Mouse (Mus musculus): ENCODE results near the gene Nagpa. TPM values are rescaled to one million over a fixed set of nuclear protein-coding genes. Genes with fewer than 3 reads are reported as not detected.
"Not testable (repeated sequence)": the region's sequence is repeated elsewhere in the genome, so short reads cannot be mapped to it uniquely, and the experiment has no call there.

Nagpa gene
- polyA plus RNA-seq, 1 experiment from 2014 or later: 25.3 TPM

DNA sequence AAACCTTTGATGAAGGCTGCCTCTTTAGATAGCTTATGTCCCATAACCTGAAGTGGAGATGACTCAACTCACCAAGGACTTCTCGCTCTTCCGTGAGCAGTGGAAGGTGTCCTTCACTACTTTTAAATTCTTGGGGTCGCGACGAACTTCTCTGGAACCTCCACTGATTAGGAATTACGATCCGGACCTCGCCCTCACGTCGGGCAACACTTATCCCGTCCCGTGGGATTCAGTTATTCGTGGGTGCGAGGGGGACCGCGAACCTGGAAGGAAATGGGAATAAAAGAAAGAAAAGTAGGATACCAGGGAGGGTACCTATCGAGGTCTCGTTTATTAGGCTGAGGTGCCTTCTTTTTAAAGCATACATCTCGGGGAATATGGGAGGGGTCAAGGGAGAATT lies 23.7 kb upstream of the Nagpa start:
- H3K27me3 ChIP-seq (ENCODE audit: insufficient read depth, low read length); H3K36me3 ChIP-seq (ENCODE audit: insufficient read depth, low read length); H3K9ac ChIP-seq (replicated peaks; ENCODE audit: low read length); H3K9me3 ChIP-seq (ENCODE audit: low read length); H3K4me2 ChIP-seq (replicated peaks; ENCODE audit: low read depth, low read length); H3K4me3 ChIP-seq (ENCODE audit: low read length); H3K4me1 ChIP-seq (ENCODE audit: insufficient read depth, low read length); ATAC-seq (ENCODE audit: low FRiP score, low TSS enrichment); H3K27ac ChIP-seq (ENCODE audit: low read length): not testable (repeated sequence)
- WGBS: 64% methylated on average over 19 of the region's 19 CpGs

DNA sequence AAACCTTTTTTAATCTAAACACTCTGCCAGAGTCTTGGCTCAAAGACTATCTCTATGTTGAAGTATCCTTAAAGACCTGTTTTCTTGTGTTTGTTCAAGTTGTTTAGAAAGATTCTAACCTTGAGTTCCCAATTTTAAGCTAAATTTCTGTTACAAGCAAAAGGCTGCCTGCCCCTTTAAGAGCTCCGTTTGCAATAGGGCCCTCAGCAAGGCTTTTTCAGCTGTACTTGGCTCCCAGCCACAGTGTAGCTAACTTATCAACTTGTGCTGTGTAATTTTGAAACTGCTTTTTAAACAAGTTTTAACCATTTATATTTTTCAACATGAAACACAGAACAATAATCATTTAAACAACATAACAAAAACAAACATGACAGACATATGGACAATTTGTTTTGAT lies 22.7 kb upstream of the Nagpa start:
- ATAC-seq (ENCODE audit: low FRiP score, low TSS enrichment); H3K4me1 ChIP-seq (ENCODE audit: insufficient read depth, low read length); H3K27me3 ChIP-seq (ENCODE audit: insufficient read depth, low read length); H3K4me2 ChIP-seq (replicated peaks; ENCODE audit: low read depth, low read length); H3K4me3 ChIP-seq (ENCODE audit: low read length); H3K9me3 ChIP-seq (ENCODE audit: low read length); H3K27ac ChIP-seq (ENCODE audit: low read length); H3K36me3 ChIP-seq (ENCODE audit: insufficient read depth, low read length); H3K9ac ChIP-seq (replicated peaks; ENCODE audit: low read length): not testable (repeated sequence)
- WGBS: 14% methylated on average over 1 of the region's 1 CpGs

DNA sequence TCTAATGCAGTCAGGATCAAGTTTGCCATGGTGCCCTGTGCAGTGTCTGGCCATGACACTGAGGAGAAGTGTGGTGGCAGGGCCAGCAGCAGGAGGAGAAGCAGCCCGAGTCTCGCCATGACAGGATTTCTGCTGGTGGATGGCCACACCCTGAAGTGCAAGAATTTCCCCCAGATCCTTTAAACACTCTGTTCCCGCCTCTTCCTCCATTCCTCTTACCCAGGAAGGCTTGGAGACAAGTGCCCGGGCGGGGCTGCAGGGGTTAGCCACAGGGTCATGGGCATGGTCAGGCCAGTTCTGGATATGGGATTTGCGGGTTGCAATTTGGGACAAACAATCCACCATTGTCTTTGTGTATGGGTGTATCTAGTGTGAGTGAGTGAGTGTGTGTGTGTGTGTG lies 18.3 kb upstream of the Nagpa start, which contains the start of gene AU021092:
Gene AU021092, minus strand, starts transcription at position 160 of the 400 bp plus-strand sequence.
- Histone ChIP-seq H3K27me3 (ENCODE audit: insufficient read depth, low read length) (no peaks in the 10 kb centered on the region), H3K4me1 (ENCODE audit: insufficient read depth, low read length) (no peaks in the 10 kb centered on the region), H3K9me3 (ENCODE audit: low read length) (no peaks in the 10 kb centered on the region), H3K27ac (ENCODE audit: low read length) (no peak within 1 kb of the TSS), H3K9ac (replicated peaks; ENCODE audit: low read length) (no peak within 1 kb of the TSS), H3K4me2 (replicated peaks; ENCODE audit: low read depth, low read length) (no peak within 1 kb of the TSS), H3K4me3 (ENCODE audit: low read length) (no peak within 1 kb of the TSS), H3K36me3 (ENCODE audit: insufficient read depth, low read length) (no peaks in the 10 kb centered on the region)
- 59% methylated on average over 6 of the region's 6 CpGs for WGBS
- no peak for ATAC-seq (ENCODE audit: low FRiP score, low TSS enrichment)

GRCm38 (mm10) chr16:5221403-5221802 lies 17.6 kb upstream of the Nagpa start:
- H3K4me2 ChIP-seq (replicated peaks; ENCODE audit: low read depth, low read length): no peak overlapping the region
- H3K9me3 ChIP-seq (ENCODE audit: low read length): no peaks in the 10 kb centered on the region
- no peak overlapping the region for H3K27ac ChIP-seq (ENCODE audit: low read length)
- H3K9ac ChIP-seq (replicated peaks; ENCODE audit: low read length): no peak overlapping the region
- H3K4me1 ChIP-seq (ENCODE audit: insufficient read depth, low read length): no peaks in the 10 kb centered on the region
- 55% methylated on average over 4 of the region's 4 CpGs for WGBS
- ATAC-seq (ENCODE audit: low FRiP score, low TSS enrichment): no peak
- H3K36me3 ChIP-seq (ENCODE audit: insufficient read depth, low read length): no peaks in the 10 kb centered on the region
- H3K27me3 ChIP-seq (ENCODE audit: insufficient read depth, low read length): no peaks in the 10 kb centered on the region
- H3K4me3 ChIP-seq (ENCODE audit: low read length): no peak overlapping the region

DNA sequence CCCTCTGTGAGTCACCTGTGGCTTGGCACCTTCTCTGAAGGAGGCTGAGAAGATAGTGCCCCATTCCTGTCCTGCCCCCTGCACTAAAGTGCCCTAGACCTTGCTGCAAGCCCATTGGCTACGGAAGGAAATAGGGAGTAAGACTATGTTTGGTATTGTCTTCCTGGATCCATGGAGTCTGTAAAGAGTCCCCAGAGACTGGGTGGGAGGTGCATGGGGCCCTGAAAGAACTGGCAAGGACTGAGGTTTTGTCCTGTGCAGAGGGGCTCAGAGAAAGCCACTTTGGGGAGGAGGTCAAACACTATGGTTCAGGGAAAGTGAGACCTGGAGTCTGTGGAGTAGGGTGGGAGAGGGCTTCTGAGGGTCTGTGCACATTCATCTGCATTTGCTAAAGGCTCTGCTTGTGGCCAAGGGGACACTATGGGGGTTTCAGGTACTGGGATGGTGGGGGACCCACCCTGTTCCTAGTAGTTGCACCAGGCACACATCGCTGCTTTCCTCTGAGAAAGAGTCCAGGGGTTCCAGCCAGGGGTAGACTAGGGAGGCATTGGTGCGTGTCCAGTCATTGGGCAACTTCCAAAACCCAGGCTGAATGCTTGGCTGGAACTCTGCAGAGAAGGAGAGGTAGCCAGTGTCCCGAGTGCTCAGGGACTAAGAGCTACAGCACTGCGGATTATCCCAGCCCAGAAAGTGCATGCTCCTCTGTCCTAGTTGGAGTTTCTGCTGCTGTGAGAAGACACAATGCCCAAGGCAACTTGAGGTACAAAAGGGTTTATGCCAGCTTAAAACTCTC lies 13.7 kb upstream of the Nagpa start:
- ATAC-seq (ENCODE audit: low FRiP score, low TSS enrichment): peak; percentile 39; the same call in 1 of the 2 replicates
- H3K9me3 ChIP-seq (ENCODE audit: low read length): no peaks in the 10 kb centered on the region
- WGBS: 62% methylated on average over 5 of the region's 5 CpGs

DNA sequence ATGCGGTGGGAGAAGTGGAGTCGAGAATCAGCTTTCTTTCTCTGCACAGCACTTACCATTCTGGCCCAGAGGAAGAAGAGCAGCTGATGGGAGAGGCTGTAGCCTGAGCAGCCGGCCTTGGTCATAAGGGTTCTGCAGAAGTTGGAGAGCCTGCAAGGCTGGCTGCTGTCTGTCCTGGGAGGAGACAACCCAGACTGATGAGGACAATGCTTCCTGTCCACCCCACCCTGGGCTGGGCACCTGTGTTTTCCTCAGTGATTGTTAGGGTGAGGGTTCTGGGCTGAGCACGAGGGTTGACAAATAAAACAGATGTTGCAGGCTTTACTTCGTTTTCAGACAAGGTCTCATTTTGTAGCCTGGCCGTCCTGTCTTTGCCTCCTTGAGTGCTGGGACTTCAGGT lies 12.9 kb upstream of the Nagpa start:
- Histone ChIP-seq H3K27me3 (ENCODE audit: insufficient read depth, low read length) (no peaks in the 10 kb centered on the region), H3K4me2 (replicated peaks; ENCODE audit: low read depth, low read length) (no peak overlapping the region), H3K36me3 (ENCODE audit: insufficient read depth, low read length) (no peaks in the 10 kb centered on the region), H3K4me1 (ENCODE audit: insufficient read depth, low read length) (no peaks in the 10 kb centered on the region), H3K9ac (replicated peaks; ENCODE audit: low read length) (no peak overlapping the region), H3K27ac (ENCODE audit: low read length) (no peak overlapping the region), H3K9me3 (ENCODE audit: low read length) (no peaks in the 10 kb centered on the region), H3K4me3 (ENCODE audit: low read length) (no peak overlapping the region)
- 55% methylated on average over 6 of the region's 6 CpGs for WGBS
- no peak for ATAC-seq (ENCODE audit: low FRiP score, low TSS enrichment)

More for the DNA sequence above, 13.7 kb upstream of the Nagpa start:
- Histone ChIP-seq H3K4me3 (ENCODE audit: low read length) (no peak overlapping the region), H3K27me3 (ENCODE audit: insufficient read depth, low read length) (no peaks in the 10 kb centered on the region), H3K27ac (ENCODE audit: low read length) (no peak overlapping the region), H3K36me3 (ENCODE audit: insufficient read depth, low read length) (no peaks in the 10 kb centered on the region), H3K4me1 (ENCODE audit: insufficient read depth, low read length) (no peaks in the 10 kb centered on the region), H3K9ac (replicated peaks; ENCODE audit: low read length) (no peak overlapping the region), H3K4me2 (replicated peaks; ENCODE audit: low read depth, low read length) (no peak overlapping the region)

DNA sequence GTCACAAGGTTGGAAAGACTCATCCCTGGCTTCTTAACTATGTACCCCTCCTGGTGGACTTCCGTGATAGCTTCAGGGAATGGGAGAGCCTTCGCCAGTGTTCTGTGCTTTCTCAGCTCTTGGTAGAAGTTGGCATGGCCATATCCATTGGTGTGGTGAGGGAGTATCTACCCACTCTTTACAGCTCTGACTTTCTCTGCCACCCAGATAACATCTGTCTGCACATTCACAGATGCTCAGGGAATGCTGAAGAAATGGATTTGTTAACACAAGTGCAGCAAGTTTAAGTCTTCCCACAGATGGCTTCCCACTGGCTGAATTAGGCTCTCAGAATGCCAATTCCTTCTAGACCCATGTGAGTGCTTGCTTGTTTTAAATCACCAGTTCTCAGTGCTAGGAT lies 10.3 kb upstream of the Nagpa start:
- Histone ChIP-seq H3K36me3 (ENCODE audit: insufficient read depth, low read length) (no peaks in the 10 kb centered on the region), H3K4me2 (replicated peaks; ENCODE audit: low read depth, low read length) (no peak overlapping the region), H3K27me3 (ENCODE audit: insufficient read depth, low read length) (no peaks in the 10 kb centered on the region), H3K4me3 (ENCODE audit: low read length) (no peak overlapping the region), H3K27ac (ENCODE audit: low read length) (no peak overlapping the region), H3K4me1 (ENCODE audit: insufficient read depth, low read length) (no peaks in the 10 kb centered on the region), H3K9me3 (ENCODE audit: low read length) (no peaks in the 10 kb centered on the region), H3K9ac (replicated peaks; ENCODE audit: low read length) (no peak overlapping the region)
- no peak for ATAC-seq (ENCODE audit: low FRiP score, low TSS enrichment)
- 90% methylated on average over 2 of the region's 2 CpGs for WGBS

DNA sequence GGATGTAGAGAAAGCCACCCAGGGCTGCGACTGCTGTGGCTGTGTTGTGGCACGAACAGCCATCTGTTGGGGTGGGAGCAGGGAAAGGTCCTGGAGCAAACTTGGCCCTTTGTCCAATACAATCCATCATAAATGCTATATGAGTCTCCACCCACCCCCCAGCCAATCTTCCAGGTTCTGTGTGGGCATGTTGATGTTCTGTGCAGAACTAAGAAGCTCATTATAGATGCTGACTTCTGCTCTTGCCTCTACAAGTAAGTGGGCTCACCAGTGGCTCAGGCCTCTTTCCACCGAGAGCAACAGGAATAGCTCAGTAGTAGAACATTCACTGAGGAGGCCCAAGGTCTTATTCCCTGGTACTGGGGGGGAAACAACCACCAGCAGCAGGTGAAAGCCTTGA lies 8.3 kb upstream of the Nagpa start:
- Histone ChIP-seq H3K4me1 (ENCODE audit: insufficient read depth, low read length) (no peaks in the 10 kb centered on the region), H3K4me2 (replicated peaks; ENCODE audit: low read depth, low read length) (no peak overlapping the region), H3K9me3 (ENCODE audit: low read length) (no peaks in the 10 kb centered on the region), H3K4me3 (ENCODE audit: low read length) (no peak overlapping the region), H3K27ac (ENCODE audit: low read length) (no peak overlapping the region), H3K27me3 (ENCODE audit: insufficient read depth, low read length) (no peaks in the 10 kb centered on the region), H3K9ac (replicated peaks; ENCODE audit: low read length) (no peak overlapping the region), H3K36me3 (ENCODE audit: insufficient read depth, low read length) (no peaks in the 10 kb centered on the region)
- ATAC-seq (ENCODE audit: low FRiP score, low TSS enrichment): no peak
- WGBS: 83% methylated on average over 3 of the region's 3 CpGs

- Histone ChIP-seq H3K27ac (ENCODE audit: low read length) (no peak overlapping the region), H3K9ac (replicated peaks; ENCODE audit: low read length) (no peak overlapping the region), H3K4me1 (ENCODE audit: insufficient read depth, low read length) (no peaks in the 10 kb centered on the region), H3K4me3 (ENCODE audit: low read length) (no peak overlapping the region), H3K9me3 (ENCODE audit: low read length) (no peaks in the 10 kb centered on the region), H3K27me3 (ENCODE audit: insufficient read depth, low read length) (no peaks in the 10 kb centered on the region), H3K4me2 (replicated peaks; ENCODE audit: low read depth, low read length) (no peak overlapping the region), H3K36me3 (ENCODE audit: insufficient read depth, low read length) (no peaks in the 10 kb centered on the region)
- no peak for ATAC-seq (ENCODE audit: low FRiP score, low TSS enrichment)
- WGBS: 78% methylated on average over 2 of the region's 2 CpGs
Observed at GRCm38 (mm10) chr16:5210365-5210764, 6.6 kb upstream of the Nagpa start.

GRCm38 (mm10) chr16:5206051-5206450 lies 2.2 kb upstream of the Nagpa start:
- Histone ChIP-seq H3K9ac (replicated peaks; ENCODE audit: low read length) (no peak overlapping the region), H3K27me3 (ENCODE audit: insufficient read depth, low read length) (no peaks in the 10 kb centered on the region), H3K4me2 (replicated peaks; ENCODE audit: low read depth, low read length) (no peak overlapping the region), H3K27ac (ENCODE audit: low read length) (no peak overlapping the region), H3K4me1 (ENCODE audit: insufficient read depth, low read length) (peaks cover 9% of the 10 kb centered on the region; the same call in 1 of the 2 replicates), H3K9me3 (ENCODE audit: low read length) (no peaks in the 10 kb centered on the region), H3K36me3 (ENCODE audit: insufficient read depth, low read length) (no peaks in the 10 kb centered on the region), H3K4me3 (ENCODE audit: low read length) (no peak overlapping the region)
- no peak for ATAC-seq (ENCODE audit: low FRiP score, low TSS enrichment)
- WGBS: 64% methylated on average over 5 of the region's 5 CpGs

Data from kidney, embryonic 16.5 days (tissue).